Mouse (Mus musculus) cortical plate, adult 2 months (tissue): Measurements from ENCODE around the gene H2-Oa.

Experiments used
- CTCF ChIP-seq: fragments of 200-500 bp; IDR thresholded peaks from 2 replicates; pipeline ENCODE4 v1.5.1; 2011; ENCODE audit warnings: mild to moderate bottlenecking, control low read depth, low read length; ENCODE audit not compliant: insufficient read depth; ENCODE audit errors: extremely low read depth
- POLR2A ChIP-seq: fragments of 200-500 bp; IDR thresholded peaks from 2 replicates; pipeline ENCODE4 v1.6.1; 2011; ENCODE audit warnings: mild to moderate bottlenecking, low read length, control low read depth; ENCODE audit not compliant: insufficient read depth; ENCODE audit errors: extremely low read depth

DNA sequence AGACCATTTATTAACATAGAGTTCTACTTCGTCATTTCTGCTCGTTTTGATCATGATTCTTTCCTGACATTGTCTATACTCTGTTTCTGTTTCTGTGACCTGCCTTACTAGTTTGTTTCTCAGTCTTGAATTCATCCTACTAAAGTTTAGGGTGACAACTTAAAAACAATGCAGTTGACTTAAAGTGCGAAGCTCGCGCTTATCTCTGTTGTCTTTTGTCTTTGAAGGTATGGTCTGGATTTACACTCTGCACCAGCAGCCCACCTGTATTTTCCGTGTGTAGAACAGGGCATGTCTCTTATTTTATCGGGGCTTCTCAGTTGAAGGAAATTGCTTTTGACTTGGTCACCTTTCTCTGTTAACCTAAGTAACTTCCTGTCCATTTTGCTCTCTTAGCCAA is 31.0 kb downstream of the H2-Oa start:
- TF ChIP-seq CTCF (no peak), POLR2A (no peak)
